Mouse (Mus musculus) embryonic fibroblast, embryonic 13.5 days (primary cell): ENCODE data around the gene Ptpn23.

Experiments used
- CTCF ChIP-seq: IDR thresholded peaks from 2 replicates; pipeline ENCODE4 v1.5.1; 2011; ENCODE audit warnings: mild to moderate bottlenecking, control low read depth, low read length, moderate library complexity, borderline replicate concordance; ENCODE audit not compliant: insufficient read depth
- POLR2A ChIP-seq: IDR thresholded peaks from 2 replicates; pipeline ENCODE4 v1.6.1; 2011; ENCODE audit warnings: low read depth, mild to moderate bottlenecking, control low read depth, low read length, moderate library complexity

DNA sequence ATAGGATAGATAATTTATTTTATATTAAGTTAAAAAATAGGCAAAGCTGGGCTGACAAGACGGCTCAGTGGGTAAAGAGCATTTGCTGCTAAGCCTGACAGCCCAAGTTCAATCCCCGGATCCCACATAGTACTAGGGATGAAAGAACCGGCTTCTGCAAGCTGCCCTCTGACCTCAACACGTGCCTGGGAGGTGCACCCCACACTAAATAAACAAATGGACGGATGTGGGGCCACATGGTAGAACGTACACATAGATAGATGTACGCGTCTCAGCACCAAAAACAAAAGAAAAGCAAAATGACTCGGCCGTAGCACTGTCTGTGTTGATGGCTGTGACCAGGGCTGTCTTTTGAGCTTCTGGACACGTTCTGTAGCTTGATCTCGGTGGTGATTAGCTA lies 46.7 kb downstream of the Ptpn23 start:
- no peak for TF ChIP-seq CTCF
- TF ChIP-seq POLR2A = no peak
